Mouse (Mus musculus): ENCODE results near the gene L1cam. TPM values are rescaled to one million over a fixed set of nuclear protein-coding genes. Genes with fewer than 3 reads are reported as not detected.

L1cam gene
- 0.48 TPM for polyA plus RNA-seq (2014; fragmentation: Illumina TruSeq; extraction: RNeasy Lipid Tissue Mini Kit (QIAGEN cat#74804))

GRCm38 (mm10) chrX:73895719-73896118 is at the start of gene L1cam:
TSS of gene L1cam (minus strand) at chrX:73896105.

GRCm38 (mm10) chrX:73930402-73931062 is 34.6 kb upstream of the L1cam start, which contains the start of gene Renbp:
TSS of gene Renbp (minus strand) at chrX:73930850.

GRCm38 (mm10) chrX:73921823-73922549 is 26.1 kb upstream of the L1cam start, which contains the start of the genes Arhgap4 and Naa10:
TSS of gene Arhgap4 (minus strand) at chrX:73921870.
TSS of gene Naa10 (minus strand) at chrX:73921944.

GRCm38 (mm10) chrX:73891551-73892152 is 4.3 kb downstream of the L1cam start, which contains the start of gene Avpr2:
TSS of gene Avpr2 (plus strand) at chrX:73892102.

GRCm38 (mm10) chrX:73824185-73825151 is 71.4 kb downstream of the L1cam start, which contains the start of gene Pdzd4:
TSS of gene Pdzd4 (minus strand) at chrX:73824969.

Other genes with a start within 250 kb of the L1cam start
- not detected for gene Pnck, start 236.0 kb downstream of the L1cam start, polyA plus RNA-seq (2014; fragmentation: Illumina TruSeq; extraction: RNeasy Lipid Tissue Mini Kit (QIAGEN cat#74804))
- gene Slc6a8, start 223.0 kb downstream of the L1cam start, polyA plus RNA-seq (2014; fragmentation: Illumina TruSeq; extraction: RNeasy Lipid Tissue Mini Kit (QIAGEN cat#74804)): 24.7 TPM
- gene Bcap31, start 179.9 kb downstream of the L1cam start, polyA plus RNA-seq (2014; fragmentation: Illumina TruSeq; extraction: RNeasy Lipid Tissue Mini Kit (QIAGEN cat#74804)): 139 TPM
- 1.4 TPM for gene Abcd1, start 179.5 kb downstream of the L1cam start, polyA plus RNA-seq (2014; fragmentation: Illumina TruSeq; extraction: RNeasy Lipid Tissue Mini Kit (QIAGEN cat#74804))
- not detected for gene Plxnb3, start 139.0 kb downstream of the L1cam start, polyA plus RNA-seq (2014; fragmentation: Illumina TruSeq; extraction: RNeasy Lipid Tissue Mini Kit (QIAGEN cat#74804))
- gene Srpk3, start 121.7 kb downstream of the L1cam start, polyA plus RNA-seq (2014; fragmentation: Illumina TruSeq; extraction: RNeasy Lipid Tissue Mini Kit (QIAGEN cat#74804)): not detected
- 19.0 TPM for gene Idh3g, start 109.2 kb downstream of the L1cam start, polyA plus RNA-seq (2014; fragmentation: Illumina TruSeq; extraction: RNeasy Lipid Tissue Mini Kit (QIAGEN cat#74804))
- gene Ssr4, start 109.1 kb downstream of the L1cam start, polyA plus RNA-seq (2014; fragmentation: Illumina TruSeq; extraction: RNeasy Lipid Tissue Mini Kit (QIAGEN cat#74804)): 14.9 TPM
- 1.2 TPM for gene Pdzd4, start 71.1 kb downstream of the L1cam start, polyA plus RNA-seq (2014; fragmentation: Illumina TruSeq; extraction: RNeasy Lipid Tissue Mini Kit (QIAGEN cat#74804))
- gene Avpr2, start 4.0 kb downstream of the L1cam start, polyA plus RNA-seq (2014; fragmentation: Illumina TruSeq; extraction: RNeasy Lipid Tissue Mini Kit (QIAGEN cat#74804)): not detected
- 0.46 TPM for gene Arhgap4, start 25.8 kb upstream of the L1cam start, polyA plus RNA-seq (2014; fragmentation: Illumina TruSeq; extraction: RNeasy Lipid Tissue Mini Kit (QIAGEN cat#74804))
- gene Naa10, start 25.8 kb upstream of the L1cam start, polyA plus RNA-seq (2014; fragmentation: Illumina TruSeq; extraction: RNeasy Lipid Tissue Mini Kit (QIAGEN cat#74804)): 6.2 TPM
- gene Renbp, start 34.7 kb upstream of the L1cam start, polyA plus RNA-seq (2014; fragmentation: Illumina TruSeq; extraction: RNeasy Lipid Tissue Mini Kit (QIAGEN cat#74804)): 2.0 TPM
- 43.7 TPM for gene Hcfc1, start 70.3 kb upstream of the L1cam start, polyA plus RNA-seq (2014; fragmentation: Illumina TruSeq; extraction: RNeasy Lipid Tissue Mini Kit (QIAGEN cat#74804))
- 50.0 TPM for gene Irak1, start 127.8 kb upstream of the L1cam start, polyA plus RNA-seq (2014; fragmentation: Illumina TruSeq; extraction: RNeasy Lipid Tissue Mini Kit (QIAGEN cat#74804))
- not detected for gene Opn1mw, start 231.4 kb upstream of the L1cam start, polyA plus RNA-seq (2014; fragmentation: Illumina TruSeq; extraction: RNeasy Lipid Tissue Mini Kit (QIAGEN cat#74804))
- gene Mecp2, start 239.3 kb upstream of the L1cam start, polyA plus RNA-seq (2014; fragmentation: Illumina TruSeq; extraction: RNeasy Lipid Tissue Mini Kit (QIAGEN cat#74804)): 39.6 TPM

Measured in ovary, adult 10 weeks (tissue).